Mouse (Mus musculus): ENCODE results near the gene C130026I21Rik. TPM values are rescaled to one million over a fixed set of nuclear protein-coding genes. Genes with fewer than 3 reads are reported as not detected.
"Not testable (repeated sequence)": the region's sequence is repeated elsewhere in the genome, so short reads cannot be mapped to it uniquely, and the experiment has no call there.

Gene C130026I21Rik
- polyA plus RNA-seq (2014; fragmentation: Nextera tagmentation; extraction: Ambion mirVana), result not detected in 2 replicates

- not testable (repeated sequence) for H3K9me3 ChIP-seq (replicated peaks; ENCODE audit: control insufficient read depth, low read length); H3K27me3 ChIP-seq (replicated peaks; ENCODE audit: control insufficient read depth, insufficient read depth, low read length); H3K9ac ChIP-seq (ENCODE audit: low read length); H3K4me3 ChIP-seq (ENCODE audit: low read depth, low read length); H3K4me1 ChIP-seq (ENCODE audit: control insufficient read depth, insufficient read depth, low read length); H3K36me3 ChIP-seq (ENCODE audit: control insufficient read depth, insufficient read depth, low read length); ATAC-seq; H3K27ac ChIP-seq (ENCODE audit: low read depth, low read length); DNase-seq (ENCODE audit: low spot score); H3K4me2 ChIP-seq (ENCODE audit: low read length)
- WGBS, result no CpG with 5 or more reads among the region's 6 CpGs
Measured at GRCm38 (mm10) chr1:85270466-85270865, at the start of gene C130026I21Rik. TSS of gene C130026I21Rik (minus strand) at chr1:85270566.

- ATAC-seq; H3K4me2 ChIP-seq (ENCODE audit: low read length); H3K4me1 ChIP-seq (ENCODE audit: control insufficient read depth, insufficient read depth, low read length); H3K9ac ChIP-seq (ENCODE audit: low read length); H3K9me3 ChIP-seq (replicated peaks; ENCODE audit: control insufficient read depth, low read length); H3K27me3 ChIP-seq (replicated peaks; ENCODE audit: control insufficient read depth, insufficient read depth, low read length); H3K4me3 ChIP-seq (ENCODE audit: low read depth, low read length); H3K27ac ChIP-seq (ENCODE audit: low read depth, low read length); DNase-seq (ENCODE audit: low spot score); H3K36me3 ChIP-seq (ENCODE audit: control insufficient read depth, insufficient read depth, low read length): not testable (repeated sequence)
- 46% methylated on average over 4 of the region's 5 CpGs for WGBS
Measured at GRCm38 (mm10) chr1:85287063-85287462, 16.7 kb upstream of the C130026I21Rik start.

- not testable (repeated sequence) for H3K9ac ChIP-seq (ENCODE audit: low read length); DNase-seq (ENCODE audit: low spot score); ATAC-seq; H3K27me3 ChIP-seq (replicated peaks; ENCODE audit: control insufficient read depth, insufficient read depth, low read length); H3K27ac ChIP-seq (ENCODE audit: low read depth, low read length); H3K4me2 ChIP-seq (ENCODE audit: low read length); H3K4me3 ChIP-seq (ENCODE audit: low read depth, low read length); H3K4me1 ChIP-seq (ENCODE audit: control insufficient read depth, insufficient read depth, low read length); H3K9me3 ChIP-seq (replicated peaks; ENCODE audit: control insufficient read depth, low read length); H3K36me3 ChIP-seq (ENCODE audit: control insufficient read depth, insufficient read depth, low read length)
- WGBS, result 63% methylated on average over 2 of the region's 5 CpGs
Measured at GRCm38 (mm10) chr1:85276421-85276820, 6.1 kb upstream of the C130026I21Rik start.

DNA sequence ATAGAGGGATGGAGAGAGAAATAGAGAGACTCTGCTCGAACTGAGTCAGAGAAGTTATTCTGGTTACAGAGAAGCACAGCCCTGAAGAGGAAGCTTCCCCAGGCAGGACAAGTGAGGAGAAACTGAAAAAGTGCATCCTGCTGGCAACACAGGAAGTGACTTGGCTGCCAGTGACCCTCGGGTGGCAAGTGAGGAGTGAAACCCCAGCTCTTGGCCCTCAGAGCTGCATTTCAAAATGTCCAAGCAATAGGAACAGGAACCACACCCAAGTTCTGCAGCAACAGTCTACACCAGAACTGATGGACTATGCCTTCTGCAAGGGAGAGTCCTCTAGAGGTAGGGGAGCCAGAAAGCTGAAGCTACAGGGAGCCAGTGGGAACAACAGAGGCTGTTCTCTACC is 11.7 kb downstream of the C130026I21Rik start:
- not testable (repeated sequence) for H3K27me3 ChIP-seq (replicated peaks; ENCODE audit: control insufficient read depth, insufficient read depth, low read length); ATAC-seq; H3K4me3 ChIP-seq (ENCODE audit: low read depth, low read length); H3K9ac ChIP-seq (ENCODE audit: low read length); H3K27ac ChIP-seq (ENCODE audit: low read depth, low read length); H3K36me3 ChIP-seq (ENCODE audit: control insufficient read depth, insufficient read depth, low read length); H3K9me3 ChIP-seq (replicated peaks; ENCODE audit: control insufficient read depth, low read length); H3K4me1 ChIP-seq (ENCODE audit: control insufficient read depth, insufficient read depth, low read length); DNase-seq (ENCODE audit: low spot score); H3K4me2 ChIP-seq (ENCODE audit: low read length)
- WGBS, result 48% methylated on average over 1 of the region's 2 CpGs

- not testable (repeated sequence) for H3K36me3 ChIP-seq (ENCODE audit: control insufficient read depth, insufficient read depth, low read length); H3K4me2 ChIP-seq (ENCODE audit: low read length); H3K9me3 ChIP-seq (replicated peaks; ENCODE audit: control insufficient read depth, low read length); H3K9ac ChIP-seq (ENCODE audit: low read length); H3K4me3 ChIP-seq (ENCODE audit: low read depth, low read length); H3K4me1 ChIP-seq (ENCODE audit: control insufficient read depth, insufficient read depth, low read length); H3K27ac ChIP-seq (ENCODE audit: low read depth, low read length); ATAC-seq; DNase-seq (ENCODE audit: low spot score); H3K27me3 ChIP-seq (replicated peaks; ENCODE audit: control insufficient read depth, insufficient read depth, low read length)
- WGBS, result 60% methylated on average over 2 of the region's 3 CpGs
Measured at GRCm38 (mm10) chr1:85255217-85255616, 15.1 kb downstream of the C130026I21Rik start.

GRCm38 (mm10) chr1:85251211-85251610 is 19.2 kb downstream of the C130026I21Rik start:
- WGBS, result 91% methylated on average over 4 of the region's 4 CpGs
- H3K9me3 ChIP-seq (replicated peaks; ENCODE audit: control insufficient read depth, low read length); H3K4me2 ChIP-seq (ENCODE audit: low read length); ATAC-seq; H3K9ac ChIP-seq (ENCODE audit: low read length); H3K36me3 ChIP-seq (ENCODE audit: control insufficient read depth, insufficient read depth, low read length); H3K4me1 ChIP-seq (ENCODE audit: control insufficient read depth, insufficient read depth, low read length); H3K4me3 ChIP-seq (ENCODE audit: low read depth, low read length); H3K27me3 ChIP-seq (replicated peaks; ENCODE audit: control insufficient read depth, insufficient read depth, low read length); DNase-seq (ENCODE audit: low spot score); H3K27ac ChIP-seq (ENCODE audit: low read depth, low read length): not testable (repeated sequence)

GRCm38 (mm10) chr1:85248985-85249384 is 21.4 kb downstream of the C130026I21Rik start:
- H3K27me3 ChIP-seq (replicated peaks; ENCODE audit: control insufficient read depth, insufficient read depth, low read length); H3K4me3 ChIP-seq (ENCODE audit: low read depth, low read length); H3K9me3 ChIP-seq (replicated peaks; ENCODE audit: control insufficient read depth, low read length); H3K36me3 ChIP-seq (ENCODE audit: control insufficient read depth, insufficient read depth, low read length); H3K9ac ChIP-seq (ENCODE audit: low read length); DNase-seq (ENCODE audit: low spot score); H3K4me1 ChIP-seq (ENCODE audit: control insufficient read depth, insufficient read depth, low read length); H3K27ac ChIP-seq (ENCODE audit: low read depth, low read length); H3K4me2 ChIP-seq (ENCODE audit: low read length); ATAC-seq: not testable (repeated sequence)
- 61% methylated on average over 3 of the region's 3 CpGs for WGBS

- not testable (repeated sequence) for H3K36me3 ChIP-seq (ENCODE audit: control insufficient read depth, insufficient read depth, low read length); DNase-seq (ENCODE audit: low spot score); H3K9me3 ChIP-seq (replicated peaks; ENCODE audit: control insufficient read depth, low read length); H3K4me2 ChIP-seq (ENCODE audit: low read length); ATAC-seq; H3K4me3 ChIP-seq (ENCODE audit: low read depth, low read length); H3K27me3 ChIP-seq (replicated peaks; ENCODE audit: control insufficient read depth, insufficient read depth, low read length); H3K4me1 ChIP-seq (ENCODE audit: control insufficient read depth, insufficient read depth, low read length); H3K9ac ChIP-seq (ENCODE audit: low read length); H3K27ac ChIP-seq (ENCODE audit: low read depth, low read length)
- 74% methylated on average over 8 of the region's 8 CpGs for WGBS
Measured at GRCm38 (mm10) chr1:85246776-85247460, 23.4 kb downstream of the C130026I21Rik start.

- not testable (repeated sequence) for ATAC-seq; DNase-seq (ENCODE audit: low spot score); H3K36me3 ChIP-seq (ENCODE audit: control insufficient read depth, insufficient read depth, low read length); H3K9ac ChIP-seq (ENCODE audit: low read length); H3K4me1 ChIP-seq (ENCODE audit: control insufficient read depth, insufficient read depth, low read length); H3K27ac ChIP-seq (ENCODE audit: low read depth, low read length); H3K4me2 ChIP-seq (ENCODE audit: low read length); H3K27me3 ChIP-seq (replicated peaks; ENCODE audit: control insufficient read depth, insufficient read depth, low read length); H3K4me3 ChIP-seq (ENCODE audit: low read depth, low read length); H3K9me3 ChIP-seq (replicated peaks; ENCODE audit: control insufficient read depth, low read length)
- 87% methylated on average over 4 of the region's 5 CpGs for WGBS
Measured at GRCm38 (mm10) chr1:85246266-85246665, 24.1 kb downstream of the C130026I21Rik start.
